Mouse (Mus musculus): ENCODE results near the gene Tchh. TPM values are rescaled to one million over a fixed set of nuclear protein-coding genes. Genes with fewer than 3 reads are reported as not detected.
"Not testable (repeated sequence)": the region's sequence is repeated elsewhere in the genome, so short reads cannot be mapped to it uniquely, and the experiment has no call there.

Gene Tchh
- polyA plus RNA-seq (2017; shearing (Covaris generic)) = not detected

DNA sequence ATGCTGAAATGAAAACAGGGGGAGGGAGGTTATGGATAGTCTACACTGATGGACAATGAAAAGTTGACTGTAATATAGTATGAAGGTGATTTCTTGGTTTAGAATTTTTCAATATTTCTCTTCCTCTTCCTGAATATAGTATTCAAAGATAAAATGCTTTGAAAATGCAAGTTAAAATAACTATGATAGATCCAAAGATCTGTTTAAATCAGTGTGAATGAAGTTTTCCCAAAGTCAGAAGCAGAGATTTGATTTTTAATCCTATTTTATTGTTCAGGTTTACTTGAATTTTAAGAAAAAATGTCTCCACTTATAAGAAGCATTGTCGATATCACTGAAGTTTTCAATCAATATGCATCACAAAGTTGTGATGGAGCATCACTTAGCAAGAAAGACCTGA lies at the start of gene Tchh:
Gene Tchh (plus strand): TSS at position 301 of the 400 bp plus-strand sequence.
- ATAC-seq = no peak

DNA sequence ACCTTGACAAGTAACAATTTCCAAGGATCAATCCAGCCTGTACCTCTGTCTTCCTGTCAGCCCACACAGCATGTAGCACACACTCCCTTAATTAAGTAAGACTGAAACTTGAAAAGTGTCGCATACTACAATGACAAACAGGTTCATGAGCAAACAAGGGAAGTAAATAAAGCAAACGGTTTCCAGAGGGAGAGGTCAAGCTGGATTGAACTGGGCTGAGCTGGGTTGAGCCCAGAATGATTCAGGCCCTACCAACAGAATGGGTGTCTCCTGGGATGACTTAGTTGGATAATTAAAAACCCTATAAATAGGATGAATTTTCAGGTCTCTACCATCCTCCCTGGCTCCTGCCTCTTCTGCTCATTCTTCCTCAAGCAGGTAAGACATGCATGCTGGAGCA lies 48.8 kb upstream of the Tchh start, which contains the start of gene Rptn:
Gene Rptn (plus strand): TSS at position 334 of the 400 bp plus-strand sequence.
- ATAC-seq = no peak

DNA sequence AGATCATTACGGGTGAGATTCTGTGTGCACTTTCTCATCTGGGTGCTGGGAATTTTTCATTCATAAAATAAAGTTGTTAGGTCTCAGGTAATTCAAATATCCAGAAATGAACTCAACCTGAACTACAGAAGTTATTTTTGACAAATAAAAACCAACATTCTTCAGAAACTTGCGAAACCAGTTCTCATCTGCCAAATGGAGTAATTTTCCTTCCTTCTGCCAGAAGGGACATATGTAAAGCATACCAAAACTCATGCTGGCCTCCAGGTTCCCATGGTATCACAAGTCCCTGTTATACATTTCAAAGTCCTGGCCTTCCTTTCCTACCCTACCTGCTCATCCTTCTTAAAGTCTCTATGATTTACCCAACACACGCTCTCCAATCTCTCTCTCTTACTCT lies 38.2 kb upstream of the Tchh start:
- no peak for ATAC-seq

DNA sequence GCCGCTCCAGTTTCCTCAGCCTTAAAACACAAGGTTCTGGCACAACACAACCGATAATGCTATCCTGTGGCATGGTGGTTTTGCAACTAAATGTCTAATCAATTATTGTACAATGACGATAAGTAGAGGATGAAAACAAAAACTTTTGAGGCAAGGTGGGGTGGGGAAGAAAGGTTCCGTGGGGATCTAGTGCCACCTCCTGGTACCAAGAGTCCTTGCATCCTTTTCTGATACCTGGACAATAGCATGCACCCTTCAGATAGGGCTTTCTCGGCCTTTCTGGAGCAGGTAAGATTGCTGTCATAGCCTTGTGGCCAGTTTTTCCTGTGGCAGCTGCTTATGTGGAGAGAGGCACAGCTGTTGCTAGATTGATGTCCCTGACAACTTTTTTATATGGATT lies 35.1 kb upstream of the Tchh start:
- ATAC-seq = no peak

DNA sequence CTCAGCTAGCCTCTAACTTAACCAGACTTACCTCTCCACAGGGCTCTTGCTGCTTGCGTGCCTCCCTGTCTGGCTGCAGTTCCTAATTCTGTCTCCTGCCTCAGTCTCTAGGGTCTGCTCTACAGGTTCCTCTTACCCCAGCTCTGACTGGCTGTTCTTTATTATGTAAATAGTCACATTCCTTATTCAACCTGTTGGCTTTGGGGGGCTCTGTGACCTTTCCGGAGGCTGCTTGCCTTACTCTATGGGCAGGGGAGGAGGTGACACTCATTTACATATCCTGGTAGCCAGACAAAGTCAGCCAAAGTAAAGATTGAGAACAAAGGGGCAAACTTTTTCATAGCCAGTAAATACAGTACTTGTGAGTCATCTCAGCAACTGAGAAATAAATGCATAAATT lies 30.2 kb upstream of the Tchh start:
- ATAC-seq = no peak

DNA sequence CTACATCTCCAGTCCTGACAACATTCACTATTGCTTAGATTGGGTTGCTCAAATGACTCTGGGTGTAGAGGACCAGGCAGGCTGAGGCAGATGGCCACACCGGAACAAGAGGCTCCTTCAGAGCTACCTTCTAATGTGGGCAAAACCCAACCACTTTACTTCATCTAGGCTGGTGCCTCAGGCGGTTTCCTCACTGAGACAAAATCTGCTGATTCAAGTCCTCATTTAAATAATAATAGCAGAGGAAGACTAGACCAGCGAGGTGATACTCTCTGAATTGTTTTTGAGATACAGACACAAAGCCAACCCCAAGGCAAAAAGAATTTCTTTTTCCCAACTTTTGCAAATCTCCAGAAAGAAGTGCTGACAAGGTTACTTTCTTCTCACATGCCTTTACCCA lies 10.5 kb upstream of the Tchh start:
- ATAC-seq = no peak

DNA sequence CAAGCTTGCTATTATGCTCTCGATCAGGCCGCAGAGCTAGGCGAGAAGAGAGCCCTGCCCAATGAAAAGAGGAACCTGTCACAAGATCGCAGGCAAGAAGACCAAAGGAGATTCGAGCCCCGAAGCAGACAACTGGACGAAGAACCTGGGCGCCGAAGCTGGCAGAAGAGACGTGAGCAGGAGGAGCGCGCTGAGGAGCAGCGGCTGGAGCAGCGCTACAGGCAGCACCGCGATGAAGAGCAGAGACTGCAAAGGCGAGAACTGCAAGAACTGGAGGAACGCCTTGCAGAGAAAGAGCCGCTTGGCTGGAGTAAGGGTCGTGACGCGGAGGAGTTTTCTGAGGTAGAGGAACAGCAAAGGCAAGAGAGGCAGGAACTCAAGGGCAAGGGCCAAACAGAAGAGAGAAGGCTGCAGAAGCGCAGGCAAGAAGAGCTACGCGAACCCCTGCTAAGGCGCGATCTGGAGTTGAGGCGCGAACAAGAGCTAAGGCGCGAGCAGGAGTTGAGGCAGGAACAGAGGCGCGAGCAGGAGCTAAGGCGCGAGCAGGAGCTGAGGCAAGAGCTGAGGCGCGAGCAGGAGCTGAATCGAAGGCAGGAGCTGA lies 1.5 kb downstream of the Tchh start:
- ATAC-seq = peak; percentile 9

DNA sequence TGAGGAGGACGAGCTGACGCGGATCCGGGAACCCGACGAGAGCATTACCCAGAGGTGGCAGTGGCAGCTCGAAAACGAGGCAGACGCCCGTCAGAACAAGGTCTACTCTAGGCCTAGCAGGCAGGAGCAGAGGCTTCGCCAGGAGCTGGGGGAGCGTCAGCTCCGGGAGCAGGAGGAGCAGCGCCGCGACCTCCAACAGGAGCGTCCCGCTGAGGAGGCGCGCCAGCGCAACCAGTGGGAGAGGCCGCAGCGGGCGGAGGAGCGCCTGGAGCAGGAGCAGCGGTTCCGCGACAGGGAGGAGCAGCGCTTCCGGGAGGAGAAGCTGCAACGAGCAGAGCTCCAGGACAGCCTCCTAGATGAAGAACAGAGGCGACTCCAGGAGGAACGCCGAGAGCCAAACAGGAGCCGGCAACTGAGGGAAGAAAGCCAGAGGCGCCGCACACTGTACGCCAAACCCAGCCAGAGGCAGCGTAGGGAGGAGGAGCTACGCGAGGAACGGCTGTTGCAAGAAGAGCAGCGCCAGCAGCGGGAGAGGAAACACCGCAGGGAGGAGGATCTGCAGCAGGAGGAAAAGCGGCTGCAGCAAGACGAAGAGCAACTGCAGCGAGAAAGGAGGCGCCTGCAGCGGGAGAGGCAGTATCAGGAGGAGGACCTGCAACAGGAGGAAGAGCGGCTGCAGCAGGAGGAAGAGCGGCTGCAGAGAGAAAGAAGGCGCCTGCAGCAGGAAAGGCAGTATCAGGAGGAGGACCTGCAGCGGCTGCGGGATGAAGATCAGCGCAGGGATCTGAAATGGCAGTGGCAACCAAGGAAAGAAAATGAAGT lies 2.4 kb downstream of the Tchh start:
- ATAC-seq = peak; percentile 58

DNA sequence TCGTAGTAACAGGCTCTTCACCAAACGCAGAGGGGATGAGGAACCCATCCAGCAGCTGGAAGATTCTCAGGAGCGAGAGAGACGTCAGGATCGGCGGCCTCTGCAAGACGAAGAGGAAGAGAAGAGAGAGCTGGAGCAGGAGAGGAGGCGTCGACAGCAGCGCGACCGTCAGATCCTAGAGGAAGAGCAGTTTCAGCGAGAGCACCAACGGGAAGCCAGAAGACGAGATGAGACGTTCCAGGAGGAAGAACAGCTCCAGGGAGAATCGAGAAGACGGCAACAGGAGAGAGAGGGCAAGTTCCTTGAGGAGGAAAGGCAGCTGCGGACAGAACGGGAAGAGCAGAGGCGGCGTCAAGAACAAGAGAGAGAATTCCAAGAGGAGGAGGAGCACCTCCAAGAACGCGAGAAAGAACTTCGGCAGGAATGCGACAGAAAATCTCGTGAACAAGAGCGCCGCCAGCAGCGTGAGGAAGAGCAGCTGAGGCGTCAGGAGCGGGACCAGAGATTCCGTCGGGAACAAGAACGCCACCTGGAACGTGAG lies 3.1 kb downstream of the Tchh start:
- peak; percentile 23 for ATAC-seq

DNA sequence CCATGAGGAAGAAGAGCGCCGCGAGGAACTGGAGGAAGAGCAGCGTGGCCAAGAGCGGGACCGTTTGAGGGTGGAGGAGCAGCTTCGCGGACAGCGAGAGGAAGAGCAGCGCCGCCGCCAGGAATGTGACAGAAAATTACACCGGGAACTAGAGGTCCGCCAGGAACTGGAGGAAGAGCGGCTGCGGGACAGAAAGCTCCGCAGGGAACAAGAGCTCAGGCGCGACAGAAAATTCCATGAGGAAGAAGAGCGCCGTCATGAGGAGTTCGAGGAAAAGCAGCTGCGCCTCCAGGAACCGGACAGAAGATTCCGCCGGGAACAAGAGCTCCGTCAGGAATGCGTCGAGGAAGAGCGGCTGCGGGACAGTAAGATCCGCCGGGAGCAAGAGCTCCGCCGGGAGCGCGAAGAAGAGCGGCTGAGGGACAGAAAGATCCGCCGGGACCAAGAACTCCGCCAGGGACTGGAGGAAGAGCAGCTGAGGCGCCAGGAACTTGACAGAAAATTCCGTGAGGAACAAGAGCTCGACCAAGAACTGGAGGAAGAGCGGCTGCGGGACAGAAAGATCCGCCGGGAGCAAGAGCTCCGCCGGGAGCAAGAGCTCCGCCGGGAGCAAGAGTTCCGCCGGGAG lies 4.1 kb downstream of the Tchh start:
- ATAC-seq = no peak

DNA sequence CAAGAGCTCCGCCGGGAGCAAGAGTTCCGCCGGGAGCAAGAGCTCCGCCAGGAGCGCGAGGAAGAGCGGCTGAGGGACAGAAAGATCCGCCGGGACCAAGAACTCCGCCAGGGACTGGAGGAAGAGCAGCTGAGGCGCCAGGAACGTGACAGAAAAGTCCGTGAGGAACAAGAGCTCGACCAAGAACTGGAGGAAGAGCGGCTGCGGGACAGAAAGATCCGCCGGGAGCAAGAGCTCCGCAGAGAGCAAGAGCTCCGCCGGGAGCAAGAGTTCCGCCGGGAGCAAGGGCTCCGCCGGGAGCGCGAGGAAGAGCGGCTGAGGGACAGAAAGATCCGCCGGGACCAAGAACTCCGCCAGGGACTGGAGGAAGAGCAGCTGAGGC lies 4.6 kb downstream of the Tchh start:
- not testable (repeated sequence) for ATAC-seq

DNA sequence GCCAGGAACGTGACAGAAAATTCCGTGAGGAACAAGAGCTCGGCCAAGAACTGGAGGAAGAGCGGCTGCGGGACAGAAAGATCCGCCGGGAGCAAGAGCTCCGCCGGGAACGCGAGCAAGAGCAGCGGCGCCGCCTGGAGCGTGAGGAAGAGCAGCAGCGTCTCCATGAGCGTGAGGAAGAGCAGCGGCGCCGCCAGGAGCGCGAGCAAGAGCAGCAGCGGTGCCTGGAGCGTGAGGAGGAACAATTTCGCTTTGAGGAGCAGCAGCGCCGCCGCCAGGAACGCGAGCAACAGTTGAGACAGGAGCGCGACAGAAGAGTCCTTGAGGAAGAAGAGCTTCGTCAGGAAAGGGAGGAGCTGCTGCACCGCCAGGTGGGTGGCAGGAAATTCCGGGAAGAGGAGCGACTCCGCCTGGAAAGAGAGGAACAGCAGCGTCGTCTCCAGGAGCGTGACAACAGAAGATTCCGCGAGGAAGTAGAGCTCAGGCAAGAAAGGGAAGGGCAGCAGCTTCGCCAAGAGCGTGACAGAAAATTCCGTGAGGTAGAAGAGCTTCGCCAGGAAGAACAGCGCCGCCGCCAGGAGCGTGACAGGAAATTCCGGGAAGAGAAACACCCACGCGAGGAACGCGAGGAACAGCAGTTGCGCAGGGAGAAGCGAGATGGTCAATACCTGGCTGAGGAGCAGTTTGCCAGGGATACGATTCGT lies 5.2 kb downstream of the Tchh start:
- ATAC-seq = no peak

DNA sequence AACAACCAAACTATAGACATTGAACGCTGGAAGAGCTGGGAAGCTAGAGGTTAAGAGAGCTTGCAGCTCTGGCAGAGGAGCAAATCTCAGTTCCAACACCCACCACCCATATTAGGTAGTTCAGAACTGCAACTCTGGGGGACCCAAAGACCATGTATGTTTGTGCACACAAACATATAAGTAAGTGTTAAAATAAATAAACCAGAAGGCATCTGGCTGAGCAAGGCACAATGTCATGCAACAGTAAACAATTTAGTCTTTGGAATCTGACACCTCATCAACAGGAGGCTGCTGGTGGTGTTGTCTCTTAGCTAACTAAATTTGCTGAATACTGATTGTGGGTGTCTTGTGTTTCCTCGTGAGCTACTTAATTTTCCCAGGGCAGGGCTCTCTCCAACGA lies 24.4 kb downstream of the Tchh start:
- ATAC-seq = no peak

DNA sequence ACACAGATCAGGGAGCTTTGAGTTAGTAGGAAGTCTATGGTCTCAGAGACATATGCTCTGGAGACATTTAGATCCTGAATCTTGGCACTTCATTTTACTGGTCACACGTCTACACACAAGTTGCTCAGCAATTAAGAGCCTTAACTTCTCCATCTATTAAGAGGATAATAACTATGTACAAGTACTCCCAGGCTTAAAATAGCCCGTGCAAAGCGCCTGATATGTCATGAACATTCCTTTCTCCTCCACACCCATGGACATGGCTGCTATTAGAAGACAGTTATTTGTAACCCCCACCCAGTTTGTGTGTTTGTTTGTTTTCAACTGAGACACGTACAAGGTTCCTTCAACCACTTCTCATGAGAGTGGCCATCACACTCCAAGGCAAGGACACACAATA lies 25.0 kb downstream of the Tchh start:
- no peak for ATAC-seq

DNA sequence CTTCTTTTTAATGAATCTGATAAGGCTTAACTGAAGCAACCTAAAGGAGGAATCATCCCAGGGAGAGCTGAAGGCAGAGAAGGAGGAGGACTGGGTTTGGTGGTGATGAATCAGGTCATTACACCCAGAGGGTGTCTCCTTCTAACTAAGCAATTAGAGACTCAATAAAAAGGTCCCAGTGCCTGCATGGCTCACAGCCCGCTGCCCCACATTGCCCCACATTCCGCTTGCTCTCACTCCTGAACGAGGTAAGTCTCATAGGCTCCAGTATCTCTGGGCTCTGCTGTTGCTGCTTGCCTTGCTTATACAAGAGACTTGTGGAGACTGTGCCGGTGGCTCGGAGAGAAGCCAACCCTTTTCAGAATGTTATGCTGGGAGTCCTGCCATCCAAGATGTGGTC lies 26.4 kb downstream of the Tchh start, which contains the start of gene Tchhl1:
Gene Tchhl1 (plus strand): TSS at position 194 of the 400 bp plus-strand sequence.
- no peak for ATAC-seq

DNA sequence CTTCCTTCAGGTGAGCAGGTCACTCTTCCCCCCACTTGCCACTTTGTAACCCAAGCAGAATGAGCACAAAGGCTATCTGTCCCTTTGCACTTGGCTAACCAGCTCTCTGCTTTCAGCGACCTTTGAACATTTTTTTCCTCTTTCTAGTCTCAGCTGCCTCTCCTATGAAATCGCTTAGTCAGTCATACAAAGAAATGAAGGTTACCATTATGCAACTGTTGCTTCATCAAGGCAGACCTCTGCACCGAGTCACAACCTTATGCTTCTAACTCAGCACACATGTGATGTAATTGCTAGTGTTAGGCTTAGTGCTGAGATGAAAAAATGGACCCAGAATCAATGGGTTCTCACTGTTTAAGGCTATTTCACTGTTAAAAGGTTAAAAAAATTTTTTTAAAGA lies 27.5 kb downstream of the Tchh start:
- no peak for ATAC-seq

DNA sequence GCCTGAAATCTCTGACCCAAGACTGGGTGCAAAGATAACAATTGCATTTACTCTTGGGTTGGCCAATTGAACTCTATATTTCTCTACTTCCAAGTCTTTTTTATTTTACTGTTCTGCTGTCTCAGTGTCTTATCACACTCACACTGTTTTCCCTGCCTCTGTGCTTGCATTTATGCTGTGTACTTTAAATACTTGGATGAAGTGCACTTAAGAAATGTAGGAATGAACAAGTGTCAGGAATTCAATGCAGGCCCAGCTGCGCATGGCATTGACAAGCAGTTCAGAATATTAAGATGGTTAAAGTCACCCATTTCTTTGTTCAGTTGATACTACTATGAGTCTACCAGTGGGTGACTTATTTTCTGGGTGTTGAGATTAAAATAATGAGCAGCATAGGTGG lies 37.9 kb downstream of the Tchh start:
- no peak for ATAC-seq

DNA sequence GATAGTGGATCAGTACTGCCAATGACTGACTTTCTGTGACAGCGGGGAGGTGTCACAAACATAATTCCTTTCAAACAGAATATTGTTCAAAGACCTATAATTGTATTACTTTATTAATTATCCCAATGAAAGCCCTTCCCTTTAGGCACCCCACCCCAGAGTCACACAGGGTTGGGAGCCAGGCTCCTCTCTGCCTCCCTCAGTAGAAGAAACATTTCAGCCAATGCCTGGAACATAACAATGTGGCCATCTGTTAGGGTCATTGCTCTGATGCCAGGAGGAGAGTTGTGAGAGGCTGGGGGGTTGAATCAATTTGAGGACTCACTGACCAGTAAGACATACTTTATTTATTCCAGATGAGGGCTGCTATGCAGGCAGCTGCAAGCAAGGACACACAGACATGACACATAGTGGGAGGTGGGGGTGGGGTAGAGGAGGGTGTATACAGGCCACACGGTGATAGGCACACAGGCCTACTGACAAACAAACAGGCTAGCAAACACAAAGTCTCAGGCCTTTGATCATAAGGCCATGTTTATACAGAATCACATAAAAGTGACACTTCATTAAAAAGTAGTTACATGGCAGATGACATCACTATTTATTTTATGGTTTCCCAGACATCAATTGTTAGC lies 40.0 kb downstream of the Tchh start:
- no peak for ATAC-seq

DNA sequence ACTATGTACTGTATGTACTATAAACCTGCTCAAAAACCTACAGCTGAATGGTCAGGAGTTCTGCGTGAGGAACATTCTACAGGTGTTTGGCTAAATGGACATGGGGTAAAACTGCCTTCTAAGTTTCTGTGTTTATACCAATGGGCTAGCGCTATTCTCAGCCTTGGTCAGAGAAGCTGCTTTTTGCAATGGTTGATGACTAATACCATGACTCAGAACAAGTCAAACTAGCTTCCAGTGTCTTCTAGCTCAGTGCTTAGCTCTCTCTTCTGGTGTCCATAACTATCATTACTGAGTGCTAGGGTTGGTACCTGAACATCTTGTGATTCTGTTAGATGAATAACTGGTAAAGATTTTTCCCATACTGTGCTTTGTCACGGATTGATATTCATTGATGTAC lies 43.5 kb downstream of the Tchh start:
- no peak for ATAC-seq

DNA sequence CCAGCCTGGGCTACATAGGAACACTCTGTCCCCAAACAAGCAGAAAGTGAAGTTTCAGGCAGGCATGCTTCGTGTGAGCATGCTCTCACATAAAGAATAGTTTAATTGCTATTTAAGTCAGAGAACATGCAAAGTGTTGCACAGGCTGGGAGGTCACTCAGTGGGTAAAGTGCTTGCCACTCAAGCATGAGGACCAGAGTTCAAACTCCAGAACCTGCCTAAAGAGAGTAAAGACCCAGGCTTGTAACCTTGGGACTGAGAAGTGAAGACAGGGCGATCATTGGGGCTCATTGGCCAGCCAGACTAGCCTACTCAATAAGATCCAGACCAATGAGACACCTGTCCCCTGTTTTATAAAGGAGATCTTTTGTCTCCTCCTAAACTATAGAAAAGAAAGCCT lies 46.4 kb downstream of the Tchh start:
- ATAC-seq = no peak

DNA sequence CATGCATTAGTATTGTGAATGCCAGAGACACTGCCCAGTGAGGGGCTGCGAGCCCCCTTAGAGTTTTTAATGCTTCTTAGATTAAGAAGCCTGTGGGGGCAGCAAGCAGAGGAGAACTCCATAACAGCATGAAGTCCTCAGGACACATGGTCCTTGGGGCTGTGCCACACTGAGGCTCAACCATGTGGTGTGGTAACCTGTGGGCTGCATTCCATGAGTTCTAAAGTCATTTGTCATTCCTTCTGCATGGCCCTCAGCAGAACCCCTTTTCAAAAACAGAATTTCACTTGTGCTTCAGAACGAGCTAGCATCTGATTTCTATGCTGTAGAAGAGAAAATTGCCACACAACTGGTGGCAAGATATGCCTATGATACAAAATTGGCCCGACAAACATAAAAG lies 50.0 kb downstream of the Tchh start:
- ATAC-seq = no peak

DNA sequence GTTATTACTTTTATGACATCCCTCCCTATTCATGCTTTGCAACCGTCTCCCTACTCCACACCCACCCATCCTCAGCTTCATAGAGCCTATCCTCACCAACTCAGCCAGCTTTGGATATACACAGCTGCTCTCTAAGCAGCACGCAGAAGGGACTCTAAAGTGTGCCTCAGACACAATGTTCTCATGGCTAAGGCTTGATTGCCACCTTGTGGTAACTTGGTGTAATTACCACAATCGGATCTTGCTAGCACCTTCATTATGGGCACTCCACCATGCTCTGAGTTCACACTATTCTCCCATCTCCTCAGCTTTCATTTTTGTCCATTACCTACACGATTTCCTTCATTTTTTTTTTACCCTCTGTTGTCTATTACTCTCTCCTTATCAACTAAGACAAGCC lies 51.9 kb downstream of the Tchh start:
- peak; percentile 97 for ATAC-seq

Measured in CD4-positive, CD25-positive, alpha-beta regulatory T cell, adult 4 months (primary cell).